Mouse (Mus musculus): ENCODE data around the gene Rhof.

The Rhof gene

DNA sequence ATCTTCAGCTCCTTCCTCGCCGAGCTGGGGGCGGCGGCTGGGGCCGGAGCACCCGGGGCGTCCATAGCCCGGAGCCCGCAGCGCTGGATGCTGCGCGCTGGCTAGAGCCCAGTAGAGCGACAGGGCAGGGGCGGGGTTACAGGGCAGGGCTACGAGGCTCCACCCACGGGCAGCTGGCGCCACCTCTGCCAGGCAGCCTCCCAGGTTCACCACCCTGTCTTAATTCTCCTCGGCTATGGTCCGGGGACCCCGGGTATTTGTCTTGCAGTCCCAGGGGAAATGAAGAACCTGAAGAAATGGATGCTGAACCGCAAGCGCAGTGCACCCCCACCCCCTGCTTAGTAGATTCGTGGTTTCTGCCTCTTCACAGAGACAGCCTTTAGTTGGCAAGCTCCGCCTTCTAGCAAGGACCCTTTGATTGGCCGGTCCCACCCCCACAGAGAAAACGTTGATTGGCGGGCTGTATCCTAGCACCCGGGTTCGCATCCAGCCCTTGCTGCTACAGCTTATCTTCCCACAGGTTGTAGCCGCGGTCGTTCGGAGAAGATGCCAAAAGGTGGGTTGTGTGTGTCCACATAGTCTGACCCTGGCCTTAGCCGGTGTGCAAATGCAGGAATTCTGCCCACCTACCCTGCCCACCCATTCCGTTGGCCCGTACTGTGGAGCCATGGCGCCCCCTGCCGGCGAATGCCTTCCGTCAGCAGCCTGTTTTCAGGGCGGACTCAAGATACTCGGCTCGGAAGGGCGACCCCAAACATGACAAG lies at the start of gene Rhof:
Rhof (minus strand) TSS at position 385 of the 764 bp plus-strand sequence.
- peak; percentile 79 to 94 for DNase-seq

DNA sequence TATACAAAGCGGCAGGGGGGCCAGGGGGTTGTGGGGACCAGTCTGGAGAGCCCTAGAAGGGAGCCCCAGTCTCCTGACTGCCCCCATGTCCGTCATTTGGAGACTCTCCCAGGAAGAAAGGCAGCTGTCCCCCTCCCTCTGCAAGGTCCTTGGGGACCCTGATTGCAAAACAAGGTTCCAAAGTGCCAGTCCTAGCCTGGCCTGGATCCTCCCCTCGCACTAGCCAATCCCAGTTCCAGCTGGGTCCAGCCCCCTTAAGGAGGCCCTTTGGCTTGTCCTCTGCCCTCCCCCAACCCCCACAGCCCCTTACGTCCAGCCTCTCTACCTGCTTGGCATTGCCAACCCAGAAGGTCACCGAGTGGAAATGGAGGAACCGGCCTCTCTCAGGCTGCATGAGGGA lies 49.0 kb upstream of the Rhof start:
- peak; percentile 86 to 91 for DNase-seq

DNA sequence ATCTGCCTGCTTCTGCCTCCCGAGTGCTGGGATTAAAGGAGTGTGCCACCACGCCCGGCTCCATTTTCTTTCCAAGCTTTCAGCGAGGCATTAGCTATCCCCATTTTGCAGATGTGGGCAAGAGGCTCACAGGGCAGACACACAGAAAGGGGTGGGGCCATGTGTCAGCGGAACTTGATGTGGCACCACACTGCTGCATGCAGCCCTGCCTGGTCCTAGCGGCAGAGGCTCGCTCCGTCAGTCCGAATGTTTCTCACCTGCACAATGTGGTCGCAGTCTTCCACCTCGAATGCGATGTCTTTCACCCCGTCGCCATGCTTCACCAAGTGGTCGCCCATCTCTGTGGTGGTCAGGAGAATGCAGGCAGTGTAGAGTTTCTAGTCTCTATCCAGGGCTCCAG lies 47.9 kb upstream of the Rhof start:
- DNase-seq: peak in 1 of 2 experiments; percentile 62

DNA sequence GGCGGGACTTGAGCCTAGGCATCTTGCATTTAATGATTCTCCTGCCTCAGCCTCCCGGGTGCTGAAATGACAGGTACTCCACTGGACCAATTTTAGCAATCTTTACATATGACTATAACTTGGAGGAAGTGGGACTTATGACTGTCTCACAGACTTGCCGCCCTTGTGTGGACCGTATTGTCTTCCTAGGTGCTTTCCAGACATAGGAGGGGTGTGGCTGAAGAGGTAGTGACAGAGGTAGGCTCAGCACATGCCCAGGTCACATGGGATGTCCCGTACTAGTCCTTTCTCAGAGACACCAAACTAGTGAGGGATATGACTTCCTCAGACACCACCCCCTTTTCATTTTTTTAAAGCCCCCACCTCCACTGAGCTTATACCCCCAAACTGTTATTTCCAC lies 46.3 kb upstream of the Rhof start:
- no peak for DNase-seq

DNA sequence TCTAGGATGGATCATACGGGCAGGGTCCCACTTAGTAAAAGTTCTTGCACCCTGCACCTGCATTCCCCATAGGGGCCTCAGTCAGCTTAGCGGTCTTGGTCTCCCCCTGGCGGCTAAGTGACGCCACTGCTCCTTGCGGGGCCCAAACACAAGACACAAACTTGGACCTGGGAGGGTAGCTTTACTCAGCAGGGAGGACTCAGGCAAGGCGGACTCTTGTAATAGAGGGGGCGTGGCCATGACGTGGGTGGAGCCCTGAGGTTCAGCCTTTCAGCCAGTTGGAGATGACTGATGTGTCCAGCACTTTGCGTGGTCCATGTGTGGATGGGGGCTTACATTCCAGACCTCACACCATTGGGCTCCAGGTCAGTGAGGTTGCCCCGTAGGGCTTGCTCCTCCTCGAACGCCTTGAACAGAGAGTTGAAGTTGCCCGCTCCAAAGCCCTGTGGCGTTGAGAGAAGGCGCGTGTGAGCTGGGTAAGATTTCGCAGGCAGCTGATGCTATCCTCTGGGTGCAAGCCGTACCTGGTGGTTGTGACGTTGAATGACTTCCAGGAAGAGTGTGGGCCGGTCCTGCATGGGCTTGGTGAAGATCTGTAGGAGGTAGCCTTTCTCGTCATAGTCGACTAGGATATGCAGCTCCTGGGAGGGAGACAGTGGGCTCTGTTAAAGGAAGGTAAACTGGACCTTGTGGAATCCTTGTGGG lies 39.3 kb upstream of the Rhof start:
- DNase-seq: peak; percentile 90 to 92

DNA sequence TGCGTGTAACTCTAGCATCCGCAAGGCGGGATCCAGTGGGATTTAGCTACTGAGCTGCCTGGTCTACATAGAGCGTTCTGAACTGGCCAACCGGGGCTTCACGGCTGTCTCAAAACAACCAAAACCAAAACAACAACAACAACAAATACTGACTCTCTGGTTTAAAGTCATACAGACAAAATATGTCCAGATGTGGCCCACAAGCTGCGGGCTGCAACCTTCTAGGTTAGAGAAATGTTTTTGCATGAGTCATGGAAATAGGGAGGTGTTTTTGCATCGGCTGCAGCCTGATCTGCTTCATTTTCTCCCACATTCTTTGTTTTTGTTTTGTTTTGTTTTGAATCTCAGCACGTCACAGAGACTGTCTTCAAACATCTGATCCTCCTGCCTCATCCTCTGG lies 37.9 kb upstream of the Rhof start:
- no peak for DNase-seq

DNA sequence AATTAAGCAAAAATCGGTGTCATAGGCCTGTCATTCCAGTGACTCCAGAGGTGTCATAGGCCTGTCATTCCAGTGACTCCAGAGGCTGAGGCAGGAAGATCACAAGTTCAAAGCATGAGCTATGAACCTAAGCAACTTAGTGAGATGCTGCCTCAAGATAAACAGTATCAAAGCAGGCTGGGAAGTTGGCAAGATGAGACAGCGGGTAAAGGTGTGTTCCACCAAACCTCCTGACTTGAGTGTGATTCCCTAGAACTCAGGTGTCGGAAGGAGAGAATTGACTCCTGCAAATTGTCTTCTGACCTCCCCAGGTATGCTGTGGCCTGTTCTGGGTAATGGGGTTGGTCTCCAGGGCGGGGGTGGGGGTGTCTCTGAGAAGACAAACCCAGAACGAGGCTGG lies 36.8 kb upstream of the Rhof start, which contains the start of gene Psmd9:
Psmd9 (plus strand) TSS at position 130 of the 400 bp plus-strand sequence.
- DNase-seq: no peak

DNA sequence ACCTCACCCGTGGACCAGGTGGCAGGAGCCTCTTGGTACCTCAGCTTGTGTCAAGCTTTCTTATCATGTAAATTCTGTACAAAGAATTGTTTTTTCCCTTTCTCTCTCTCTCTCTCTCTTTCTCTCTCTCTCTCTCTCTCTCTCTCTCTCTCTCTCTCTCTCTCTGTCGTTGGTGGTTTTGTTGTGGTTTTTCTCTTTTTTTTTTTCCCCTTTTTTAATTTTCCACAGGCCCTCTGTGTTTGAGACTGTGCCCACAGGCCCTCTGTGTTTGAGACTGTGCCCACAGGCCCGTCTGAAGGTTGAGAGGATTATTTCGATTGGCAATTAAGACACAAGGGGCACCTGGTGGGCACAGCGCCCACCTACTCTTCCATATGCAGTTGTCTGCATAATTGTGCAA lies 35.1 kb upstream of the Rhof start:
- DNase-seq: no peak

DNA sequence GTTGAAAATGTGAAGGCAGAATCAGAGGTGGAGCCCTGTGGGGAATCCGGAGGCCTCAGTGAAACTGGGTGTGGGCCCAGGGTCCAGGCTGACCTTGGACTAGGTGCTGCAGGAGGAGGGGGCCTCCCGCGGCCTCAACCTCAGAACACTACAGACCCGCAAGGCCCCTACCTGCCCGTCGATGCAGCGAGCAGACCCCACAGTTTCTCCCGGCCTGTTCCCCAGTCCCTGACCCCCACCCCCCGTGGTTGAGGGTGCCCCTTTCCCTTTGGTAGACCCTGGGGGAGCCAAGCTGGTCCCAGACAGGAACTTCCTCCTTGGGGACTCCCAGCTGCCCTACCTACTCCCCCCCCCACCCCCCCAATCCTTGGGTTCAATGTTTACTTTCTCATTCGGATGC lies 33.9 kb upstream of the Rhof start:
- DNase-seq: no peak

DNA sequence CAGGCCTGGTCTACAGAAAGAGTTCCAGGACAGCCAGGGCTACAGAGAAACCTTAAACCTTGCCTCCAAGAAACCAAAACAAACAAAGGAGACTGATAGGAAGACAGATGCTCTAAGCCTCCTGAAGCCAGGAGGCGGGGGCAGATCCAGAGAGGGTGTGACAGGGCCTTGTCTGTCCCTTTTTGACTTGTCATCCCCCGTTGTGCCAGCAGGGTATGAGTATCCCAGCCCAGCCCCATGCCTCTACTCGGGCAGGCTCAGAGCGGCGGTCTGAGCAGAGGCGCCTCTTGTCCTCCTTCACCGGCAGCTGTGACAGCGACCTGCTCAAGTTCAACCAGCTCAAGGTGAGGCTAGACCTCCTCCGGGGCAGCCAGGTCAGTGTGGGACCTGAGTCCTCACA lies 30.4 kb upstream of the Rhof start:
- DNase-seq: no peak

DNA sequence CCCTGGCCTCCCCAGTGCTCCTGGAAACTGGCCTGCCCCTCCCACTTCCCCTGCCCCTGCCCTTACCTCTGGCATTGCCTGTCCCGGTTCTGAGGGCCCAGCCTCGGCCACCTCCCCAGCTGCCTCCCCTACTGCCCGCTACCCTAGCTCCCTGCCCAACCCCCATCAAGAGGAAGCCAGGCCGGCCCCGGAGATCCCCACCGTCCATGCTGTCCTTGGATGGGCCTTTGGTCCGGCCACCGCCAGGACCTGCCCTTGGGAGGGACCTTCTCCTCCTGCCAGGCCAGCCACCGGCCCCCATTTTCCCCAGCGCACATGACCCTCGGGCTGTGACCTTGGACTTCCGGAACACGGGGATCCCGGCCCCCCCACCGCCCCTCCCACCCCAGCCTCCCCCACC lies 27.8 kb upstream of the Rhof start:
- DNase-seq: no peak

DNA sequence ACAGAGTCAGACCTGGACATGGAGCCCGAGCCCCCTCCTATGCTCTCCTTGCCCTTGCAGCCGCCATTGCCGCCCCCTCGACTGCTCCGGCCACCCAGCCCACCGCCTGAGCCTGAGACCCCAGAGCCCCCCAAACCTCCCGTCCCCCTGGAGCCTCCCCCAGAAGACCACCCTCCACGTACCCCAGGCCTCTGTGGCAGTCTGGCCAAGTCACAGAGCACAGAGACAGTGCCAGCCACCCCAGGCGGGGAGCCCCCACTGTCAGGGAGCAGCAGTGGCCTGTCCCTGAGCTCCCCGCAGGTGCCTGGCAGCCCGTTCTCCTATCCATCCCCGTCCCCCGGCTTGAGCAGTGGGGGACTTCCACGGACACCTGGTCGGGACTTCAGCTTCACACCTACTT lies 27.4 kb upstream of the Rhof start:
- no peak for DNase-seq

DNA sequence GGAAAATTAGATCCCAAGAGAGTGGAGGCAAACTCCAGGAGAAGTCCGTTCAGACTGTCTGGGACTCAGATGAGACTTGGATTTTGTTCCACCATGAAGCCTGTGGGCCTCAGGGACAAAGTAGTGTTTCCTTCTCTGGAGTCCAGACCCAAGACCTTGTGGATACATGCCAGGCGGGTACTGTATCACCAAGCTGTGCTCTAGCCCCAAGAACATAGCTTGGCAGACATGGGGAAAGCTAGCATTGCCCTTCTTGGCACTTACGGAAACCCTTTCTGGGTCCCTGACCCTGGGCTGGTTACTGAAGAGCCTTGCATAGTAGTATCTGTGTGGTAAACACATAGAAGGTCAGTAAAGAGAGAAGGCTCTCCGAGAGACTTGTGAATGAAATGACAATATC lies 27.0 kb upstream of the Rhof start:
- DNase-seq: no peak

DNA sequence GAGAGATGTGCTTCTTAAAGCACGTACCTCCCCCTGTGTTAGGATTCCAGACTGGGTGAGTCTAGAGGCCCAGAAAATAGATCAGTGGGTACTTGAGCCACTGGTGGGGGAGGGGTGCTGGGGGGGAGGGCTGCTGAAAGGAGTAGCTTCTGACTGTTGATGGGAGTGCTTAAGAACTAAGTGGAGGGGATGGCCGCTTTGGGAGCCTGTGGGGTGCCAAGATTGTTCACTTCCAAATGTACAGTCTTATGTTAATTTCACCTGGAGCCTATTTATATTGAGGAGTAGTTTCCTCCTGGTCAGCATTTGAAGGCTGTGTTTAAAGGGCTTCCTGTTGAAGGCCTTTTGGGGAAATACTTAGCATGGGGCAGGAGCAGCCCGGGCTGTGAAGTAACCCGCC lies 25.5 kb upstream of the Rhof start:
- no peak for DNase-seq

DNA sequence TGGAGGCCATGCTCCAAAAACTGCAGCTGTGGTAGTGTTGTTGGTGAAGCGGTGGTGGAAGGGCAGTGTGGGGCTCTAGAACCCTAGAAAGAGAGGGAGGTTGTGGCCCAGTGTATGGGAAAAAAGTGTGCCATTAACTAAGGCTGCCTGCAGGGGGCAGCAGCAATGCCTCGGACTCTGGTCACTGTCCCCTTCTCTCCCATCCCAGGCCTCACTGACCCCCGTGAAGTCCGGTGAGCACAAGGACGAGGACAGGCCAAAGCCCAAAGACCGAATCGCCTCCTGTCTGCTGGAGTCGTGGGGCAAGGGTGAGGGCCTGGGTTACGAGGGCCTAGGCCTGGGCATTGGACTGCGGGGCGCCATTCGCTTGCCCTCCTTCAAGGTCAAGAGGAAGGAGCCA lies 24.3 kb upstream of the Rhof start:
- peak in 1 of 2 experiments; percentile 66 for DNase-seq

DNA sequence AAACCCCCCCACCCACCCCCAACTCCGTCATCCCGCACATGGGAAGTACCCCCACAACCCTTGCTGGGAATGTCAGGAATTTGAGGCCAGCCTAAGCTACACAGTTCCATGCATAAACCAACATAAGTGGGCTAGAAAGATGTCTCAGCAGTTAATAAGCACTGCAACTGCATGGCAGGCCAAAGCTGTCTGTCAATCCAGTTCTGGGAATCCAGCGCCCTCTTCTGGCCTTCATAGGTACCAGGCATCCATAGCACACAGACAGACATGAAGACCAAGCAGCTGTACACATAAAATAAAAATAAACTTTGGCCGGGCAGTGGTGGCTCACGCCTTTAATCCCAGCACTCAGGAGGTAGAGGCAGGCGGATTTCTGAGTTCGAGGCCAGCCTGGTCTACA lies 22.9 kb upstream of the Rhof start:
- peak; percentile 83 to 86 for DNase-seq

DNA sequence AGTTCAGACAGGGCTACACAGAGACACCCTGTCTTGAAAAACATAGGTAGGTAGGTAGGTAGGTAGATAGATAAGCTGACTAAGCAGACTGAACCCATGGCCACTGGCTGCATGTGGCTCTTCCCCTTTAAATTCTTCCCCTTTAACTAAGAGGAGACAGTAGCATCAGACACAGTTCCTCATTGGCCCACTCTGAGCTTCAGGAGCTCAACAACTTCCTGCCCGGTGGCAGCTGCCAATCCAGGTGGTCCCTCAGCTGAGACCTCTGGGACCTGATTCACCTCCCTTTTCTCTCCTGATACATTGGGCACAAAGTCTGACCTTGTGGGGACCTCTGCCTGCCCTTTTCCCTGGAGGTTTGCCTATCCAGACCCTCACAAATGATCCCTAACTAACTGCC lies 20.4 kb upstream of the Rhof start:
- DNase-seq: no peak

DNA sequence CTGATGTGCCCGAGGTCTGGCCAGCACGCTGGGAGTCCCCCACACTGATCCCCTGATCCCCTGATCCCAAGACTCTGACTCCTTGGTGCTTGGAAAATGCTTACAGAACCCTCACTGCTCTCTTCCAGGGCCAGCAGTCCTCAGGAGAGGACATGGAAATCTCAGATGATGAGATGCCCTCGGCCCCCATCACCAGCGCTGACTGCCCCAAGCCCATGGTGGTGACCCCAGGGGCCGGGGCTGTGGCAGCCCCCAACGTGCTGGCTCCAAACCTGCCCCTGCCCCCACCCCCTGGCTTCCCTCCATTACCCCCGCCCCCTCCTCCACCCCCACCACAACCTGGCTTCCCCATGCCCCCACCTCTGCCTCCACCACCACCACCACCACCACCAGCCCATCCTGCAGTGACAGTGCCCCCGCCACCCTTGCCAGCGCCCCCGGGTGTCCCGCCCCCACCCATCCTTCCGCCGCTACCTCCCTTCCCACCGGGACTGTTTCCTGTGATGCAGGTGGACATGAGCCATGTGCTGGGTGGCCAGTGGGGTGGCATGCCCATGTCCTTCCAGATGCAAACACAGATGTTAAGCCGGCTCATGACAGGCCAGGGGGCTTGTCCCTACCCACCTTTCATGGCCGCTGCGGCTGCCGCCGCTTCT lies 19.3 kb upstream of the Rhof start:
- no peak for DNase-seq

DNA sequence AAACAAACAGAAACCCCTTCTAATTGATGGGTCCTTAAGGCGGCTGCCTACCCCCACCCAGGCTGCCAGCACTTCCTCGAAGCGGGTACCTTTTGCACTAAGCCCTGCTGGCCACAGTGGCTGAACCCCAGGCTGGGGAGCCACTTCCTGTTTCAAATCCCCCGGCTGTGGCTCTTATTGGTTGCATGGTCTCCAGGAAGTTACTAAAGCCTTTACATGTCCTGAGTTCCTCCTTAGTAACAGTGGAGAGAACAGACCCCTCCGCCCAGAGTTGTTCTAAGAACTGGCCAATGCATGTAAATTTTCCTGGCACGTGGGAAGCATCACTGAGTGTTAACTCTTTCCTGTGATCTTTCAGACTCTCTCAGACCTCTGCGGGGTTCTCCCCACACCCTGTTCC lies 18.6 kb upstream of the Rhof start:
- no peak for DNase-seq

DNA sequence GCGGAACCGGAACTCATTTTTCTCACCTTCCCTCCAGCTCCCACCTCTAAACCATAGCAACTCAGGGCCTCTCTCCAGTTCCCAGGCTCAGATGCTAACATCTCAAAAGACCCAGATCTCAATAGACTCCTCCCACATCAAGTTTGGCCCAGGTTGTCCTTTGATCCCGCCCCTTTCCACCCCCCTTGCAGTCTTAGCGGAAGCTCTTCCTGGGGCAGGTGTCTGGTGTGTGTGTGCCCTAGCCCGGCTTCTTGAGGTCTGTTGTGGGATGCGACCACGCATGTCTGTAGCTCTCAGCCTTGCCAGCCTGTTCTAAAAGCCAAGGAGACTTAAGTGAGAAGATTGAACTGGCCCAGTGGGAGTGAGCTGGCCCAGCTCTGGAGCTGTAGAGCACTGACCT lies 18.1 kb upstream of the Rhof start:
- peak in 1 of 2 experiments; percentile 54 for DNase-seq

DNA sequence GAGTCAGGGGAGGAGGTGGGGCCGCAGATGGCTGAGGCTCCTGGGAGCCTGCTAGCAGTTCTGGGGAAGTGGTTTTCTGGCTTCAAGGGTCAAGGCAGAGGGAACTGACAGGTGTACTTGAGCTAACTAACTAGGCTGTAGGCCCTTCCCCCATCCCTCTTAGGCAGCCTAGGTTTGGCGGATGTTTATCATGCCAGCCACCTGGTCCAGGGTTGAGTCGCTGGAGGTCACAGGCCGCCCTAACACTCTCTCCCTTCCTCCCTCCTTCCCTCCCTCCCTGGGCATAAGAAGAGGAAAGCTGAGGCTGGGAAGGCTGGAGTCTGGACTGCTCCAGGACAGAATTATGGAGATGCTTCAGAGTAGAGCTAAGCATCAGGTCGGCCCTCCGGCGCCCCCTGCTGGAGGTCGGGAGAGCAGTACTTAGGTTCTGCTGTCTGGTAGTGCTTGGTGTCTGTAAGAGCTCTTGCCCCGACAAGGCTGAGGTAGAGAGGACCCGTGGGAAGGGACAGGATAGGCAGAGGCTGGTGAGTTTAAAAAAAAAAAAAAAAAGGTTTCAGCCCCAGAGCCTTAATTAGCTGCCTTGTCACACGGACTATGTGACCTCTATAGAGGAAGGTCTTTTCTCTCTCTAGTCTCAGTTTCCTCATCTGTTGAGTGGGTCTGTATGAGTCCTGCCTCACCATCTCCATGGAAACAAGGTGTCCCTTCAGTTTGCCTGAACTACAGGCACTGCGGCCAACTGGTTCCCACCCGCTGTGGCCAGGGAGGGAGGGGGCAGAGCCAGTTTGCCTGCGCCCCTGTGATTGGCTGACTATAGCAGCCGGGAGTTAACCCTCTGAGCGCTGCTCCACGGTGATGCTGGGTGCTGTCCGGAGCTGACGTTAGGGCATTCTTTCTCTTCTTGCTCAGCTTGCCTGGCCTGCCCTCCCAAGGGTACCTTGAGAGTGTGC lies 17.2 kb upstream of the Rhof start:
- peak; percentile 92 to 98 for DNase-seq

DNA sequence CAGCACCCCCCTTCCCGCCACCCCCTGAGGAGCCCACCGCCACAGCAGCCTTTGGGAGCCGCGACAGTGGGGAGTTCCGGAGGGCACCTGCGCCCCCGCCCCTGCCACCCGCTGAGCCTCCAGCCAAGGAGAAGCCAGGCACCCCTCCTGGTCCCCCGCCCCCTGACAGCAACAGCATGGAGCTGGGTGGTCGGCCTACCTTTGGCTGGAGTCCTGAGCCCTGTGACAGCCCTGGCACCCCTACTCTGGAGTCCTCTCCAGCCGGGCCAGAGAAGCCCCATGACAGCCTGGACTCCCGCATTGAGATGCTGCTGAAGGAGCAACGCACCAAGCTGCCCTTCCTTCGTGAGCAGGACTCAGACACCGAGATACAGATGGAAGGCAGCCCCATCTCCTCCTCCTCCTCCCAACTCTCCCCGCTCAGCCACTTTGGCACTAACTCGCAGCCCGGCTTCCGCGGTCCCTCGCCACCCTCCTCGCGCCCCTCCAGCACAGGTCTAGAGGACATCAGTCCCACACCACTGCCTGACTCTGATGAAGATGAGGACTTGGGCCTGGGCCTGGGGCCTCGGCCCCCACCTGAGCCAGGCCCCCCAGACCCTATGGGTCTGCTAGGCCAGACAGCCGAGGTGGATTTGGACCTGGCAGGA lies 15.7 kb upstream of the Rhof start:
- no peak for DNase-seq
